Mouse (Mus musculus) frontal cortex, postnatal 36 days (tissue): ENCODE measurements around the gene Dysf.

Experiments used
- DNase-seq, 2 experiments: peaks; one replicate each; pipeline ENCODE4 v3.0.0; 2022; ENCODE audit warnings: low spot score in 2 of 2

Dysf gene

DNA sequence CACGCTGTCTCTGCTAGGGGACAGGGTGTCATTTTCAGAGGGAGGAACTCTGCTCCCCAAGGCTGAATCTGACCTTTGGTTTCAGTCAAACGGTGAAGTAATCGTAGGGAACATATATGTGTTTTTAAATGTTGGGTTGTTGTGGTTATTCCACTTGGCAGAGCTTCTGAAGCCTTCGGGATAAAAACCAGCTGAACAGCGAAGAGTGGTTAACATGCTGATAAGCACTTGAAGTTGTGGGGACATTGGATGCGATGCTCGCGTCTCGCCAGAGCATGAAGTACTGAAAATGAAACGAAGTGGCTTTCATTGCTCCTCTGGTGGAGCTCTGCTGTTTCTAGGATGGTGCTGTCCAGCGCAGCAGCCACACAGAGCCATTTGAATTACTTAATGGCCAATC is 102.7 kb downstream of the Dysf start:
- no peak for DNase-seq

DNA sequence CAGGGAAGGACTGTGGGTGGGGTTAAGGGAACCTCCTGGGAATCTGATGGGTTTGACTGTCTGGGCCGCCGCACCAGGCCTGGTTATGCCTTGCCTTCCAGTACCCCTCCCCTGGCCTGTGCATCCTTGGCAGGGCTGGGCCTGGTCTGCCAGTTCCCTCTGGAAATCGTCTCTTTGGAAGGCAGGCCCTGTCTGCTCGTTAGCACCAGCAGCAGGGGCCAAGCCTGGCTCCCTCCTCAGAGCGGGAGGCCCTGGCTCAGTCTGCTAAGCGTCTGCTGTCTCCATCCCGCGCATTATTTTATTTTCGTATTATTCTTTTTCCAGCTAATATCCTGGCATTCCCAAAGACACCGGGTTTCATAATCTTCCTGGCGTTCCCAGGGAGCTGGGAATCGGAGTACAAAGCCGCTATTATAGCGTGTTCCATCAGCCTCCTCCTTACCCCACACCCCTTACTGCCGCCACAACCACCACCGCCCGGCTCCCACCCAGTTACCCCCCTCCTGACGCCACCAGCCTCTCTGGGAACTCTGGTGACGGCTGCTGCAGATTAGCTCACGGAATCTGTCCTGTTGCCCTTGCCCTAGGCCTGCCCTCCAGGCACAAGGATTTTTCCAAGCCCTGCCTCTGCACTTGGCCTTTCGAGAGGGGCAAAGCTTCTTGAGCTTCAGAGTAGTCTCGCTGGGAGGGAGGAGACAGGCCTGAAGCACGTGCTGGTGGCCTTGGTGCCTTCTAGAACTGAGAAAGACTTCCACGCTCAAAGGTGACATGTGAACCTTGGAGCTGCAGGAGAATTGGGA is 111.5 kb downstream of the Dysf start:
- DNase-seq, result no peak

DNA sequence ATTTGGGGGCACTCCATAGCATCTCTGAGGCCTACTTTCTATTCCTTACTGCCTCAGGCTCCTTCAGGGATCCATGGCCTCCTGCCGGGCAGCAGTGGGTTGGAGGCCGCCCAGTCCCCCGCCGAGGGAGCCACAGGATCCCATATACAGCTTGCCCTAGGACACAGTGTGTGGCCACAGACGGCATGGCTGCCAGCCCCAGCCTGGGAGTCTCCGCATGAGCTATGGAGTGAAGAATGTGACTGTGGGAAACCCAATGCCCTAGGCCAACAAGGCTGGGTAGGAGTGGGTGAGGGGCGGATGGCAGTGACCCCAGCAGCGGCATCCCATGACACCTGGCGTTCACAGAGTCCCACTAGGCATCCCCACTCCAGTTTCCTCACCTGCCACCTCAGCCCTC is 116.2 kb downstream of the Dysf start:
- DNase-seq, result no peak

DNA sequence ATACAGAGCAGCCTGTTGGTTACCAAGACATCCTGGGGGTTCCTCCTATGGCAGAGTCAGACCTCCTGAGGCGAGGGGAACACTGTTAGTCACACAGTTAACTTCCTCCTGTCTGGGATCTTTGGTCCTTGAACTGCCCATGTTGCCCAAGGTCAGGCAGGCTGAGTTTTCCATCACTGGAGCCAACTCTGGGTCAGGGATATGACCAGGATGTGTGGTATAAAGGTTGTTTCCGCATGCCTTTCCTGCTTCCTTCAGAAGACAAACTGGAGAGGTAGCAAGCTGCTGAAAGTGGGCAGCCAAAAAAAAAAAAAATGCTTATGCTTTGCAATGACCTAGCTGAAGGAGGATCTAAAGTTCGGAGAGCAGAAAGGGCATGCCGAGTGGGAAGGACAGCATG is 116.7 kb downstream of the Dysf start:
- no peak for DNase-seq

- DNase-seq, result no peak
Observed at GRCm38 (mm10) chr6:84128229-84128628, 119.8 kb downstream of the Dysf start.

DNA sequence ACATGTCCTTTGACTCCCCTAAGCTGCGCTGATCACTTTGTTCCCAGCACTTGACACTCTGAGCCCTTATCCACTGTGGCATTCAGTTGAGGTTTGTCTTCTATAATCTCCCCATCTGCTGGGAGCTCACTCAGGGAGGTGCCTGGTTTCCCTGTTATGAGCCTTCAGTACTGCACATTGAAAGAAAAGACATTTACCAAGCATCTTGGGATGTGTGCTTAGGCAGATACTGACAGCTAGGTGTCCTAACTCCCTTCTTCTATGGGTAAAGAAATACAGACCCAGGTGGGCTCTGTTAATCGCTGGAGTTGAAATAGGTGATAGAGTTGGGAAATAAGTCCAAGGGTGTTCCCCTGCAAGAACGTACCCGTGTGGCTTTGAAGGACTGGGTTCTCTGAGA is 122.5 kb downstream of the Dysf start:
- no peak for DNase-seq

DNA sequence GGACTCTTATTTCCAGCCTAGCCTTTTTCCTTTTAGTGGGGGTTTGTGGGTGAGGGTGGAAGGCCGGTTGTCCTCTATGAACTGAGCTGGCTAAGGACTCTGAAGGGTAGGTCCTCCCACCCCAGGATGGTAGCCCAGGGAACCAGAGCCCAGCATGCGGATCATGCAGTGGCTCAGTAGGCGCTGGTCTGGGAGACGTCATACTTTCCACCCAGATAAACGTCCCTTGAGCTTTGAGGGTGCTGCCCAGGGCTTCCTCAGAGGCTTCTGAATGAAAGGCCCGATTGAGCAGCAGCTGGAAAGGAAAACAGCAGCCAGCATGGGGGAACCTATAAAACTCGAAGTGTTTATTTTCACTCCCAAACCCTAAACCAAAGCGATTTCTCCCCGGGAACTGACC is 123.1 kb downstream of the Dysf start:
- no peak for DNase-seq

DNA sequence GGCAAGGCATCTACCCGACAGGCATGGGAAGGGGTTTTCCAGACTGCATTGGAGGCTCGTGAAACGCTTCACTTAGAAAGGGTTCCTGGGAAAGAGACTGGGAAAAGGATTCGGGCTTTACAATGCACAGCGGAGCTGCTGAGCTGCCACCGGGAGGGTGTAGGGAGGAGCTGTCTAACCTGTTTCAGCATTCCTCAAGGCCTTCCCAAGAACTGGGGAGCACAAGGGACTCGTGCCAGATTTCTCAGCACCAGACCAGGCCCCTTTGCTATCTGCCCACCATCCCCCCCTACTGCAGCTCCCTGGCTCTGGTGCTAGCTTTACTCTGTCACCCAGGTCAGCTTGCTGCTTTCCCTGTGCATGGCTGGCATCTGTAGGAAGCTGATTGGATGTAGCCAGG is 124.7 kb downstream of the Dysf start:
- no peak for DNase-seq

GRCm38 (mm10) chr6:84133996-84134721 is 125.8 kb downstream of the Dysf start:
- no peak for DNase-seq

- DNase-seq, result no peak
Observed at GRCm38 (mm10) chr6:84134722-84135394, 126.5 kb downstream of the Dysf start.

- no peak for DNase-seq
Observed at GRCm38 (mm10) chr6:84135709-84136108, 127.3 kb downstream of the Dysf start.

GRCm38 (mm10) chr6:84136345-84136744 is 128.0 kb downstream of the Dysf start:
- DNase-seq, result no peak

- DNase-seq, result no peak
Observed at GRCm38 (mm10) chr6:84139932-84140331, 131.5 kb downstream of the Dysf start.

DNA sequence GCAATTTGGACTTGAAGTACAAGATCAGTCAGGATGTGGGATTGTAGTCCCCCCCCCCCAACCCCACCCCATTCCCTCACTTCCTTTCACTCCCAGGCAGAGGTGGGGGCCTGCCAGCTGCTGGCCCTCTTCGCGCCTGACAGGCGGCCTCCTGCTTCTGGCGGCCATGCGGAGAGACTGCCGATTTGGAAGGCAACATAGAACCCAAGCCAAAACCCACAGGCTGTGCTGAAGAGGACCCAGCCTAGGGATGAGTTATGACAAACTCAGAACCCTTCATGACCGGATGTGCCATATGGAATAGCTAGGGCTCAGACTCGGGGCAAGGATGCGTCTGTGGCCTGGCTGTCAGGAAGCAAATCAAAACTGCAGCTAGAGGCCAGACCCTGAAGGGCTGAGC is 134.1 kb downstream of the Dysf start:
- no peak for DNase-seq

DNA sequence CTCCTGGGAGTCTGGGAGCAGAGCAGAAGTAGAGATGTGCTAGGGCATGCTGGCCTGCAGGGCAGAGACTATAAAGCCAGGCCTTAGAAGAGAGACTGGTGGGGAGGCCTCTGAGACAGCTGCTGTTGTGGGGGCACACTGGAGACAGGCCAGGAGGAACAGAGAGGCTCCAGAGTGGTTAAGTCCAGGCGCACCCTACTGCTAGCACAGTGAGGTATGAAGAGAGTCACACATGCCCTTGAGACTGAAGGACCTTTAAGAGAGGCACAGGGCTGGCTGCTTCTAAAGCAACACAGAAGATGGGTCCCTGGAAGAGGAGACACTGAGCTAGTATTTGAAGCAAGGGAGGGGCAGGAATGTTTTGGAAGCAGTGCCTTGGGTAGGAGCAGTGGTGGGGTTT is 134.9 kb downstream of the Dysf start:
- no peak for DNase-seq

DNA sequence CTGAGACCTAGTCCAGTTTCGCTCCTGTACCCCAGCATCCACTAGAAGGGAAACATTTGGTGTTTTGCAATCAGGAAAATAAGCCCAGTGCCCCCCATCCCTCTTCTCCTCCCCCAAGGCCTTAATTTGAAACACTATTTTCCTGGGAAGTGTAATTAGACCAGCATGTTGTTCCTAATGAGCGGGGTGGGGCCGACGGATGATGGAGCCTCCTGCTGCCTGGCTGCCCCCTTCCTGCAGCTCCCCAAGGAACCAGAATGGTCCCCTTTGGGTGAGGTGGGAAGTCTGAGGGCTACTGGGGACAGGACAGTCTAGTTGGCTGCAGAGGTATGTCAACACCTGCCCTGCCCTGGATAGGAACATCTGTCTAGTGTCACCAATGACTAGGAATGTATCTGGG is 136.0 kb downstream of the Dysf start:
- no peak for DNase-seq

DNA sequence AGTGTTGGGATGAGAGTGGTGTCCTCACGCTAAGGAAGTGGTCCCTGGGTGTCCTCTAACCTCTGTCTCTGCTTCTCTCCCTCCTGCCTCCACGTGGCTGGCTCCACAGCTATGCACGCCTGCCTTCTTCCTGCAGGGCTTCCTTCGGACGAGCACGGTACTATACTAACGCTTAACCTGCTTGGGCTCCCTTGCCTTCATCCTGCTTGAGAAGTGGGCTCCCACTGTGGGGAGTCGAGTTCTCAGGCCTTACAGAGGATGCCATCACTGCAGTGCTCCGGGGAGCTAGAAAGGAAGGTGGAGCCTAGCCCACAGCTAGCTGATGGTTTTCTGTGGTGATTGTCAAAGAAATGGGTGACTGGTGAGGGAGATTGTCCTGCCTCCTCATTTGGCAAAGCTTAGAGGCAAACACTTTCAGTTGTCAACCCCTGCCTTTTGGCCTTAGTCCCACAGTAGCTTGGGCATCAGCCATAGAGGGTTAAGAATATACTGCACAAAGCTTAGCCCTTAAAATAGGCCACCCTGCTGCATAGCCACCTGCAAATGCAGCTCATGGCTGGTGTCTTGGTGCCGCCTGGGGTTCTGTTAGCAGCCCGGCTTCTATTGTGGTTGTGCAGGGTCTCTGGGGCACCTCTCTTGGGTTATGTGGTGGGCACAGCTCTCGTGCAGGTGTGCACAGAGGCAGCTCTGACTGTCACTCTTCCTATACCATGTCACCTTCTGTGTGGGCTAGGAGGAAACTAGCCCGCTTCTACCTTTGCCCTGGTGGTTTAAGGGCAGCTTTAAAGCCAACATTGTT is 139.0 kb downstream of the Dysf start:
- no peak for DNase-seq

DNA sequence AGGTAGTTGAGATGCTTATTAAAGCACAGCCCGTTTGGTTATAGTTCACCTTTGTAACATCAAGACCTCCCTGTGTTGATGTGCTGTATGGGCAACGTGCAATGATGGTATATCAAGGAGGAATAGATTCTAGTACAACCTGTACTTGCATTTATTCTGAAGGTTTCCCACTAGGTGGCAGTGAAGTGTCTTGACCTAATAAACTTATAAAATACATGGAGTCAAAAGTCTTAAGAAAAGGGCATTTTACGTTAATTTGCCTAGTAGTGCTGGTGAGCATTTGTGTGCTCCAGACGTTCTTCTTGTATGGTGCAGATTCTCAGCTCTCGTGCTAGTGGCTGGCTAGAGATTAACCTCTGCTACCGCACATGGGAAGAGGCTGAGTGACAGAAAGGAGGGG is 140.1 kb downstream of the Dysf start:
- no peak for DNase-seq

DNA sequence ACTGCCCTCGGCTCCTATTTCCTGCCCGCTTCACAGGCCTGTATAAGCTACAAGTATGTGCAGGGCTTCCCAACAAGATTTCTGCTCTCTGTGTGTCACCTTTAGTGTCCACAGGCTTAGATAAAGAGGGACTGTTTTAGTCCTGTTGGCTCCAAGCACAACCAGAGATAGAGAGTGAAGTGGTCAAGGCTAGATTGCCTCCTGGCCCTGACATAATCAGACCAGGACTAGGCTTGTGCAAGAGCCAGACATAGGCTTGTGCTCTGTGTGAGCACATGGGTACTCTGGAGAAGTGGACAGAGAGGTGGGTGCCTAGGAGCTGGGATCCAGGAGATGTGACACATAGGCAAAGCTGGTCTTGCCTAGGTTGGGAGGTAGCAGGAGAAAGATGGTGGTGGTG is 146.1 kb downstream of the Dysf start:
- no peak for DNase-seq

DNA sequence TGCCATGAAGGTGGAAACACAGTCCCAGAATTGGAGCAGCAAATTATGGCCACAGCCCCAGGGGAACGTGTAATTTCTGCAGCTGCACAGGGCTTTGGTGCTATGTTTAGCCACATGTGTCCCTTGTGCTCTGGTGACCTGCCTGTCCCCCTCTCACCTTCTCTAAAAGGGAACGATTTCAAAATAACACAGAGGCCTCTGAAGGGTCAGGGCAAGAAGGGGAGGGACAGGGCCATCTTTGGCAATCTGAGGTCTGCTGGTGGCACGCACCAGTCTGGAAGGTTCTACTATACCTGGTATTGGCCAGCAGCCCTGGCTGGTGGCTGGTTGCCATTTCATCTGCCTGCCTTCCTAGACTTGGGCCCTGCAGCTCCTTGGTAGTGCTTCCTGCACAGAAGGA is 147.4 kb downstream of the Dysf start:
- DNase-seq, result no peak

DNA sequence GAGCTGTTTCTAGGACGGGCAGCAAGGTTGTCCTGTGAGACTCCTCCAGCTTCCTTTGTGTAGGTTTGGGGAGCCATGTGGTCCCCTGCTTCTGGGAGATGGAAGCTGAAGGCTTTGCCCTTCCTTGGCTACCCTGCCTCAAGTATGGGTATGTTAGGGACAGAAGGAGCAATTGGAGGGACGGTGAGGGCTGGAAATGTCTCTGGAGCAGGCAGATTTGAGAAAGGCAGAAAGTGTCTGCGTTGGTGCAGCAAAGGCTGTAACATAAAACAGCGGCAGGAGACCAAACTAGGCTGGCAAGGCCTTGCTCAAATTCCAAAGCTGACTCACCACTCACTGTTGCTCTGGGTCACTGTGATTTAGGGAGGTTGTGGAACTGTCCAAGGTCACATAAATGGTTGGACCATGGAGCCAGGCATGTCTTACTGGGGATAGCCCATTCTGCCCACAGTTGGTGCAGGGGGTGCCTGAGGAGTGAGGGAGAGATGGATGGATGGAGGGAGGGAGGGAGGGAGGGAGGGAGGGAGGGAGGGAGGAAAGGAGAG is 148.2 kb downstream of the Dysf start:
- no peak for DNase-seq

DNA sequence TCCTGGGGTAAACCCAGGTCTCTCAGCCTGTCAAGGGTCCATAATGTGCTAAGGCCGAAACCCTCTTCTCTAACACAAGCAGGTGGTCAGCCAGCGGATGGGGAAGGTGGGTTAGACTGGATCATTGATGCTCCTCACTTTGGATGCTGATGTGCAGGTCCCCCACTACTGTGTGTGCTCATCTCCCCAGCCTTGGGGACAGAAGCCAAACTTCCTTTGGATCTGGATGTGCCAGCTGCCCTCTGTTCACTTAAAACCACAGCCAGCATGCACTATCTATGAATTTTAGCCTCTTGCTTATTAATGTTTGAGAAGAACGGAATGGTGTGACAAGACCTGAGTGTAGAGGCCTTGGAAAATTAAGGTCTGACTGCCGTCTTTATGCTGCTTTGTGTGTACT is 150.7 kb downstream of the Dysf start:
- no peak for DNase-seq
